ENCODE assay signal across 8 mouse cellular contexts in genomic region chr2:91069306-91070000, GRCm38 (mm10). TPM values are rescaled to one million over a fixed set of nuclear protein-coding genes. Genes with fewer than 3 reads are reported as not detected.
DNase-seq lines count a peak whose midpoint lies in the region; ATAC-seq and TF ChIP-seq lines count a peak whose summit lies in the region.

No protein-coding gene starts in this region.

- no peak for TF ChIP-seq CTCF in C2C12 (IDR thresholded peaks at IDR 0.05; ENCODE audit: control insufficient read depth, insufficient read depth, insufficient read length)
- no peak for TF ChIP-seq CTCF in midbrain, postnatal 0 days (IDR thresholded peaks at IDR 0.05)

- peak overlapping the region; percentile 83 for H3K4me2 ChIP-seq in forebrain, embryonic 11.5 days (ENCODE audit: low read depth, low read length, severe bottlenecking)
- H3K4me2 ChIP-seq in midbrain, postnatal 0 days (ENCODE audit: low read depth, low read length, poor library complexity, severe bottlenecking): peak overlapping the region; percentile 92

- H3K9me3 ChIP-seq in forebrain, embryonic 11.5 days (ENCODE audit: control insufficient read depth, low read length): no peaks in the 10 kb centered on the region
- H3K9me3 ChIP-seq in midbrain, postnatal 0 days (ENCODE audit: low read length): no peaks in the 10 kb centered on the region

- ATAC-seq in forebrain, embryonic 11.5 days (replicated peaks; ENCODE audit: low FRiP score): peak; percentile 12; the same call in 1 of the 2 replicates
- 0 out of 2 replicates have a peak, but pooled peaks have one; percentile 4 for ATAC-seq in midbrain, postnatal 0 days (ENCODE audit: low FRiP score)

- peaks cover 9% of the 10 kb centered on the region; the same call in 1 of the 2 replicates for H3K4me1 ChIP-seq in forebrain, embryonic 11.5 days (replicated peaks; ENCODE audit: control insufficient read depth, insufficient read depth, low read length)
- peaks cover 11% of the 10 kb centered on the region for H3K4me1 ChIP-seq in midbrain, postnatal 0 days (ENCODE audit: insufficient read depth, low read length)

- H3K9ac ChIP-seq in forebrain, embryonic 11.5 days (ENCODE audit: low read length): peak overlapping the region; percentile 73
- peak overlapping the region; percentile 76 for H3K9ac ChIP-seq in midbrain, postnatal 0 days (replicated peaks; ENCODE audit: low read length, poor library complexity, severe bottlenecking)

- H3K27ac ChIP-seq in forebrain, embryonic 11.5 days (ENCODE audit: low read depth, low read length): no peak overlapping the region; the same call in 1 of the 2 replicates
- H3K27ac ChIP-seq in midbrain, postnatal 0 days (ENCODE audit: low read depth, low read length): peak overlapping the region; percentile 82

- no peaks in the 10 kb centered on the region for H3K27me3 ChIP-seq in C2C12 (ENCODE audit: control insufficient read depth, insufficient read depth, insufficient read length)
- no peaks in the 10 kb centered on the region for H3K27me3 ChIP-seq in forebrain, embryonic 11.5 days (ENCODE audit: control insufficient read depth, insufficient read depth, low read length)
- no peaks in the 10 kb centered on the region for H3K27me3 ChIP-seq in midbrain, postnatal 0 days (ENCODE audit: insufficient read depth, low read length)

- DNase-seq in adrenal gland, postnatal 14 days: peak; percentile 51
- DNase-seq in adrenal gland, adult 8-10 months: no peak
- DNase-seq in forebrain, embryonic 11.5 days (ENCODE audit: low spot score): peak; percentile 67
- peak; percentile 47 for DNase-seq in kidney, postnatal 14 days
- DNase-seq in midbrain, postnatal 0 days (ENCODE audit: low spot score): no peak
- DNase-seq in layer of hippocampus, adult 11-12 months (ENCODE audit: low spot score): no peak
- DNase-seq in thymus, postnatal 0 days (ENCODE audit: low spot score): no peak

- peak overlapping the region; percentile 75 for H3K4me3 ChIP-seq in C2C12 (ENCODE audit: insufficient read depth, poor library complexity, severe bottlenecking)
- H3K4me3 ChIP-seq in forebrain, embryonic 11.5 days (ENCODE audit: low read depth, low read length): peak overlapping the region; percentile 64
- peak overlapping the region; percentile 75 for H3K4me3 ChIP-seq in midbrain, postnatal 0 days (ENCODE audit: low read depth, low read length)

- peaks cover 7% of the 10 kb centered on the region for H3K79me3 ChIP-seq in C2C12 (ENCODE audit: low read depth)

- 11% methylated on average over 14 of the region's 14 CpGs for WGBS in forebrain, embryonic 11.5 days
- 10% methylated on average over 14 of the region's 14 CpGs for WGBS in midbrain, postnatal 0 days

- peaks cover 40% of the 10 kb centered on the region for H3K79me2 ChIP-seq in C2C12 (ENCODE audit: control insufficient read depth, insufficient read depth)

- H3K36me3 ChIP-seq in C2C12 (ENCODE audit: control insufficient read depth, insufficient read depth): peaks cover 26% of the 10 kb centered on the region
- H3K36me3 ChIP-seq in forebrain, embryonic 11.5 days (ENCODE audit: control insufficient read depth, insufficient read depth, low read length): no peaks in the 10 kb centered on the region
- H3K36me3 ChIP-seq in midbrain, postnatal 0 days (ENCODE audit: insufficient read depth, low read length): peaks cover 9% of the 10 kb centered on the region

- peak overlapping the region; percentile 86 for H3ac ChIP-seq in C2C12 (ENCODE audit: control insufficient read depth, insufficient read length, low read depth)

TF ChIP-seq in C2C12, 6 proteins besides CTCF, POLR2A, EP300 and RAD21:
- TF ChIP-seq MYOD1 (IDR thresholded peaks at IDR 0.05; ENCODE audit: control insufficient read depth, insufficient read length, low read depth): no peak
- no peak for TF ChIP-seq FOSL1 (IDR thresholded peaks at IDR 0.05; ENCODE audit: insufficient read depth, low read length, poor library complexity, severe bottlenecking)

RNA-seq across cellular contexts. Expression of gene Slc39a13, which starts 0.8 kb away (rescaled TPM):
- total RNA-seq in adrenal gland, postnatal 14 days (2021): 24.1 and 27.3 TPM in 2 replicates
- total RNA-seq in adrenal gland, adult 8-10 months (2022): 10 to 100 TPM; 31.4 to 57.3 (median 43.5) TPM
- 52.3 TPM for polyA plus RNA-seq in C2C12 (2012; fragmentation: generic; extraction: Trizol)
- 23.3 and 23.6 TPM in 2 replicates for polyA plus RNA-seq in forebrain, embryonic 11.5 days (2014; fragmentation: Nextera tagmentation; extraction: Ambion mirVana)
- 34.1 and 40.3 TPM in 2 replicates for total RNA-seq in midbrain, postnatal 0 days (2014; rRNA removed)
- polyA plus RNA-seq in midbrain, postnatal 0 days (2015; fragmentation: Nextera tagmentation; extraction: Ambion mirVana): 22.7 and 26.3 TPM in 2 replicates
- polyA plus RNA-seq in thymus, postnatal 0 days (2015; fragmentation: Nextera tagmentation; extraction: Ambion mirVana): 15.1 and 16.4 TPM in 2 replicates

RNA-seq across cellular contexts. Expression of gene Spi1, which starts 12.7 kb away (rescaled TPM):
- total RNA-seq in adrenal gland, postnatal 14 days (2021): 2.9 and 5.4 TPM in 2 replicates
- 1 to 10 TPM; 6.3 to 9.6 (median 7.9) TPM for total RNA-seq in adrenal gland, adult 8-10 months (2022)
- not detected for polyA plus RNA-seq in C2C12 (2012; fragmentation: generic; extraction: Trizol)
- 2.2 and 4.9 TPM in 2 replicates for polyA plus RNA-seq in forebrain, embryonic 11.5 days (2014; fragmentation: Nextera tagmentation; extraction: Ambion mirVana)
- total RNA-seq in midbrain, postnatal 0 days (2014; rRNA removed): 4.4 and 10.0 TPM in 2 replicates
- polyA plus RNA-seq in midbrain, postnatal 0 days (2015; fragmentation: Nextera tagmentation; extraction: Ambion mirVana): 4.0 and 4.2 TPM in 2 replicates
- polyA plus RNA-seq in thymus, postnatal 0 days (2015; fragmentation: Nextera tagmentation; extraction: Ambion mirVana): 13.8 and 14.0 TPM in 2 replicates

RNA-seq across cellular contexts. Expression of gene Psmc3, which starts 15.6 kb away (rescaled TPM):
- 179 and 190 TPM in 2 replicates for total RNA-seq in adrenal gland, postnatal 14 days (2021)
- 100 to 1,000 TPM; 172 to 187 (median 179) TPM for total RNA-seq in adrenal gland, adult 8-10 months (2022)
- 367 TPM for polyA plus RNA-seq in C2C12 (2012; fragmentation: generic; extraction: Trizol)
- polyA plus RNA-seq in forebrain, embryonic 11.5 days (2014; fragmentation: Nextera tagmentation; extraction: Ambion mirVana): 354 and 371 TPM in 2 replicates
- total RNA-seq in midbrain, postnatal 0 days (2014; rRNA removed): 166 and 183 TPM in 2 replicates
- 245 and 253 TPM in 2 replicates for polyA plus RNA-seq in midbrain, postnatal 0 days (2015; fragmentation: Nextera tagmentation; extraction: Ambion mirVana)
- 302 and 307 TPM in 2 replicates for polyA plus RNA-seq in thymus, postnatal 0 days (2015; fragmentation: Nextera tagmentation; extraction: Ambion mirVana)

RNA-seq across cellular contexts. Expression of gene Rapsn, which starts 34.0 kb away (rescaled TPM):
- total RNA-seq in adrenal gland, postnatal 14 days (2021): 1.4 and 2.4 TPM in 2 replicates
- total RNA-seq in adrenal gland, adult 8-10 months (2022): 1 to 10 TPM; 1.6 to 7.5 (median 3.5) TPM
- polyA plus RNA-seq in C2C12 (2012; fragmentation: generic; extraction: Trizol): 122 TPM
- polyA plus RNA-seq in forebrain, embryonic 11.5 days (2014; fragmentation: Nextera tagmentation; extraction: Ambion mirVana): 3.1 and 5.0 TPM in 2 replicates
- total RNA-seq in midbrain, postnatal 0 days (2014; rRNA removed): 1.7 and 2.4 TPM in 2 replicates
- polyA plus RNA-seq in midbrain, postnatal 0 days (2015; fragmentation: Nextera tagmentation; extraction: Ambion mirVana): 0.97 and 1.2 TPM in 2 replicates
- 8.3 TPM in 2 replicates for polyA plus RNA-seq in thymus, postnatal 0 days (2015; fragmentation: Nextera tagmentation; extraction: Ambion mirVana)

RNA-seq across cellular contexts. Expression of gene Mybpc3, which starts 48.5 kb away (rescaled TPM):
- 0.15 TPM in 1 of 2 replicates, not detected in the other for total RNA-seq in adrenal gland, postnatal 14 days (2021)
- under 1 TPM; 0.09 to 0.62 (median 0.26) TPM for total RNA-seq in adrenal gland, adult 8-10 months (2022)
- not detected for polyA plus RNA-seq in C2C12 (2012; fragmentation: generic; extraction: Trizol)
- not detected in 2 replicates for polyA plus RNA-seq in forebrain, embryonic 11.5 days (2014; fragmentation: Nextera tagmentation; extraction: Ambion mirVana)
- total RNA-seq in midbrain, postnatal 0 days (2014; rRNA removed): 0.09 TPM in 1 of 2 replicates, not detected in the other
- not detected in 2 replicates for polyA plus RNA-seq in midbrain, postnatal 0 days (2015; fragmentation: Nextera tagmentation; extraction: Ambion mirVana)
- 0.18 and 0.36 TPM in 2 replicates for polyA plus RNA-seq in thymus, postnatal 0 days (2015; fragmentation: Nextera tagmentation; extraction: Ambion mirVana)

Comparison
In these comparisons a context has a peak if more than half of its experiments do, and no peak if none do; other contexts are left out.
1. DNase-seq: peak in adrenal gland, postnatal 14 days (single experiment), forebrain, embryonic 11.5 days (single experiment) and kidney, postnatal 14 days (single experiment); none in adrenal gland, adult 8-10 months (single experiment), midbrain, postnatal 0 days (single experiment), layer of hippocampus, adult 11-12 months (single experiment) and thymus, postnatal 0 days (single experiment).
2. Peak in every context shown above with its lines, with median percentiles within 50 percentile points of each other: H3K4me3 ChIP-seq.